Mouse (Mus musculus) megakaryocyte, adult 5-6 weeks (primary cell): ENCODE data around the gene Zfp292. TPM values are rescaled to one million over a fixed set of nuclear protein-coding genes. Genes with fewer than 3 reads are reported as not detected.
A peak's percentile ranks its signal among the peaks of the same experiment; 100 is the strongest.

Source experiments
- ATAC-seq: 2 replicates; pipeline ENCODE4 v1.8.0; 2016; ENCODE audit warnings: mild to moderate bottlenecking, inconsistent platforms; ENCODE audit not compliant: poor library complexity, severe bottlenecking
- total RNA-seq, 2 experiments: library from RNA; stranded (forward) in 1 of 2; stranded (reverse) in 1 of 2; fragments of 153-499, 151-499 nt in 1 of 2; fragments of 221-1000, 200-1000 nt in 1 of 2; gene quantifications; 2 replicates each; pipeline versions ENCODE4 v1.2.3 to v1.2.4; 2015 to 2017

Gene Zfp292
- total RNA-seq, 2 experiments from 2014 or later, result 24.6 to 25.0 TPM

DNA sequence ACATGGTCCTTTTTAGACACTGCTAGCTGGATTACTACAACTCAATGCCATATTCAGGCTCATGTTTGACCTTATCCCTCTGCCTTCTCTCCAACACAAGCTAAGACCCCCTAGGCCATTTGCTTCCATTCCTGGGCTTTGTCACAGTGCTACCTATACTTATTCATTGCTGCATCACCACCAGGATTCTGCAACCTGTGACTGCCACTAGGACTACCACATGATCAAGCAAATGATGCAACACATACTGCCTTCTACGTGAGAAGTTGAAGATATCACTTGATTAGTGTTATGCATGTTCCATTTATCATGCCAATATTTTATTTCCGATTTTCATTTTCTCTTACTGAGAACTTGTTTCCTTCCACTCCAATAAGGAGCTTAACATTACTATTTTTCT lies 84.8 kb downstream of the Zfp292 start:
- ATAC-seq, result no peak; the same call in 1 of the 2 replicates

DNA sequence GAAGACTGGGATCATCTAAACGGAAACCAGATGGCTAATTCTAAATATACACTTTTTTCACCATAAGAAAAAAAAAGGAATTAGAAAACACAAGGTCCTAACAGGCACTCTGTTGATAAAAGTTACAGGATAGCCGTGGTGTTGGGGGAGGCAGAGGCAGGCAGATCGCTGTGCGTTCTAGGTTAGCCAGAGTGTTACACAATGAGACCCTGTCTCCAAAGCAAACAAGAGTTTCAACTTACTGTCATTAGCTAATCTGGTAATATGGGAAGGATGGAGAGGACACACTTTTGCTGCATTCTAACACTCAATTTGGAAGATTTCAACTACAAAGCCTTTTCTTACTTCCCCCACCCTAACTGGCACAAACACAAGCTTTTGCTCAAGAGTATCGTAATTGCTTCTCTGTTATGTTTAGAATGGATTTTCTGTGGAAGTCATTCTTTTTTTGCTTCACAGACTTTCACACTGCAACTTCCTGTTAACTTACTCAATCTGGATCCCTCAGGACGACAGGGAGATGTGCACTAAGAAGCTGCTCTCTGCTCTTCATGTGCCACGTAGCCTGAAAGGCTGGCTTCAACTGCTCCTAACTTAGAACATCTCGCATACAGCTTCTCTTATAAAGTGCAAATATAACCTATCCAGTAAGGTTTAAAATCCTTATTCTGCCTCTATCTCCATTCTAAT lies 85.3 kb downstream of the Zfp292 start:
- ATAC-seq, result peak; percentile 33

- ATAC-seq, result no peak
Measured at GRCm38 (mm10) chr4:34796294-34796693, 86.5 kb downstream of the Zfp292 start.

DNA sequence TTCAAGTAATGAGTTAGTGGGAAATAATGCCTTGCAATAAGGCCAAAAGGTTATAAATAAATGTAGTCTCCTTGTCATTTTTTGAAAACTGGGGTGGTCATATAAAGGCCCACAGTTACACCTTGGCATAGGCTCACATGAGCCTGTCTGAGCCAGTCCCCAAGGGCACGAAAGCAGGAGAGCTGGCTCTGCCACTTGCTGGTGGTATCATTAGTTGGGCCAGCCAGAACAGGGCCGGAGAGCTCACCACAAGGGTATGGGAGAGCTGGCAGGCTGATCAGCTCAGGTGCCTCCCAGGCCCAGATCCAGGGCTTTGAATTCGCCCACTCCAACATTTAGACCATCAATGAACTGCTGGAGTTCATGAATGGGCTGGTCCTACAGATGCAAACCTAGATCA lies 96.3 kb downstream of the Zfp292 start:
- no peak for ATAC-seq

DNA sequence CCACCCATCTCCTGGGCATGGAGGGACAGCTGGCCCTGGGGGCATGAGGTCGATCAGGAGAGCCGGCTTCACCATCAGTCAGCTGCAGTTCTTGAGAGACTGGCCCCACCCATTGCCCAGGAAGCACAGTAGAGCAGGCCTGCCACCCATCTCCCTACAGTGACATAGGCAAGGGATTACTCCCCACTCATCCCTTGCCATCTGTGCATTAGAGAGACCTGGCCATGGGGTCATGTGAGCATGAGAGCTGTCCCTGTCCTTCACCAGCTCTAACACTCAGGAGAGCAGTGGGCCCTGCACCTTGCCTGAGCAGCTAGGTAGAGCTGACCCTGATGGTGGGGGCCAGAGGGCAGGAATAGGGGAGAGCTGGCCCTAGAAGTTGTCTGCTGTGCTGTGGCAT lies 97.1 kb downstream of the Zfp292 start:
- ATAC-seq, result no peak

DNA sequence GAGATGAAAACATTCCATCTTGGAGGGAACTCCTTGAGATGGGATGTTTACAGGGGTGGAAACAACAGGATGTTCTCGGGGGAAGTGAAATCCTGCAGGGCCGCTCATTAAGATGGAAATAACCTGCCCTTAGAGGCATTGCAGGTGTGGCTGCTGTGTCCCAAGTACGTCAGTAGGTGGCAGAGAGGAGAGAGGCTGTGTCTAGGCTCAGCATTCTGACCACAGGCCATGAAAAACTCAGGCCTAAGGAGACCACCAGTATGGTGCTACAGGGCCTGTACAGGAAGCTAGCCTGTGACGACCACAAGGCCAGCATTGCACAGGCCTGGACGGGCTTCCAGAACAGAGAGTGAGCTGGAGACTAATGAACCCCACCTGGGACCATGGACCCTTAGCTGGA lies 97.9 kb downstream of the Zfp292 start:
- ATAC-seq, result peak; percentile 21; the same call in 1 of the 2 replicates

DNA sequence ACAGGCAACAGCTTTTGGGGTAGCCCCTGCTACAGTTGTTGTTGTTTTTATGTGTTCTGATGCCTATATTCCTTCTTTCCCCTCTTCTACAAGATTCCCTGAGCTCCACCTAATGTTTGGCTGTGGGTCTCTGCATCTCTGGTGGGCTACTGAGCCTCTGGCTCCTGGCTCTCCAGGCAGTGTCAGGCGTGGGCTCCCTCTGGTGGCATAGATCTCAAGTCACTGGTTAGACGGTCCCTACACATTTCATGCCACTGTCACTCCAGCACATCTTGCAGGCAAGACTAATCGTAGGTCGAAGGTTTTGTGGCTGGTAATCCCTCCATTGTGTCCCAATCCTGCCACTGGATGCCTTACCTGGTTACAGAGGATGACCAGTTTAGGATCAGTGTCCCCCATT lies 100.0 kb downstream of the Zfp292 start:
- ATAC-seq, result no peak

- ATAC-seq, result peak; percentile 100
Measured at GRCm38 (mm10) chr4:34777677-34778527, 104.9 kb downstream of the Zfp292 start, which contains the start of gene Smim8. TSS of gene Smim8 (minus strand) at chr4:34778423.

- ATAC-seq, result no peak
Measured at GRCm38 (mm10) chr4:34771652-34772371, 110.9 kb downstream of the Zfp292 start.

GRCm38 (mm10) chr4:34756163-34756562 lies 126.6 kb downstream of the Zfp292 start, which contains the start of gene Gm136:
TSS of gene Gm136 (minus strand) at chr4:34756263.
- ATAC-seq, result no peak

Other genes starting within 250 kb of the Zfp292 start
- gene Slc35a1, start 195.5 kb downstream of the Zfp292 start, total RNA-seq (2015), result 16.7 and 22.0 TPM in 2 replicates
- 13.3 and 14.9 TPM in 2 replicates for gene Slc35a1, start 195.5 kb downstream of the Zfp292 start, total RNA-seq (2017)
- gene Cfap206, start 152.8 kb downstream of the Zfp292 start, total RNA-seq (2015), result not detected in 2 replicates
- not detected in 2 replicates for gene Cfap206, start 152.8 kb downstream of the Zfp292 start, total RNA-seq (2017)
- not detected in 2 replicates for gene Gm136, start 126.7 kb downstream of the Zfp292 start, total RNA-seq (2015)
- gene Gm136, start 126.7 kb downstream of the Zfp292 start, total RNA-seq (2017), result not detected in 2 replicates
- 21.2 and 22.9 TPM in 2 replicates for gene Smim8, start 104.5 kb downstream of the Zfp292 start, total RNA-seq (2015)
- gene Smim8, start 104.5 kb downstream of the Zfp292 start, total RNA-seq (2017), result 12.7 and 20.6 TPM in 2 replicates
- not detected in 2 replicates for gene Cga, start 10.8 kb upstream of the Zfp292 start, total RNA-seq (2015)
- not detected in 2 replicates for gene Cga, start 10.8 kb upstream of the Zfp292 start, total RNA-seq (2017)